Mouse (Mus musculus) embryo, embryonic 11.5 days (tissue): ENCODE data around the gene C9orf72.
"Not testable (repeated sequence)": the region's sequence is repeated elsewhere in the genome, so short reads cannot be mapped to it uniquely, and the experiment has no call there.

Source experiments
- DNase-seq: peaks from one replicate; pipeline ENCODE4 v3.0.0-alpha.2; 2012; ENCODE audit warnings: low read depth, low spot score

The C9orf72 gene

GRCm38 (mm10) chr4:35225734-35226495 lies at the start of gene C9orf72:
Gene C9orf72, minus strand, starts transcription at chr4:35226175.
- DNase-seq = peak; percentile 89

- no peak for DNase-seq
These were observed 33.0 kb upstream of the C9orf72 start for GRCm38 (mm10) chr4:35259006-35259405.

- DNase-seq = no peak
These were observed 18.0 kb upstream of the C9orf72 start for GRCm38 (mm10) chr4:35244023-35244422.

- no peak for DNase-seq
These were observed 15.8 kb upstream of the C9orf72 start for GRCm38 (mm10) chr4:35241735-35242134.

- DNase-seq = no peak
These were observed 12.7 kb upstream of the C9orf72 start for GRCm38 (mm10) chr4:35238696-35239095.

GRCm38 (mm10) chr4:35238240-35238639 lies 12.3 kb upstream of the C9orf72 start:
- not testable (repeated sequence) for DNase-seq

GRCm38 (mm10) chr4:35236313-35236712 lies 10.3 kb upstream of the C9orf72 start:
- no peak for DNase-seq

- no peak for DNase-seq
These were observed 2.3 kb upstream of the C9orf72 start for GRCm38 (mm10) chr4:35228260-35228659.

- DNase-seq = peak; percentile 0
These were observed 569 bp upstream of the C9orf72 start for GRCm38 (mm10) chr4:35226496-35226992.

GRCm38 (mm10) chr4:35225141-35225733 lies 738 bp downstream of the C9orf72 start:
- peak; percentile 16 for DNase-seq

- no peak for DNase-seq
These were observed 1.9 kb downstream of the C9orf72 start for GRCm38 (mm10) chr4:35224101-35224500.

- no peak for DNase-seq
These were observed 2.5 kb downstream of the C9orf72 start for GRCm38 (mm10) chr4:35223376-35223988.

GRCm38 (mm10) chr4:35221903-35222302 lies 4.1 kb downstream of the C9orf72 start:
- no peak for DNase-seq

GRCm38 (mm10) chr4:35221131-35221530 lies 4.8 kb downstream of the C9orf72 start:
- DNase-seq = no peak

- DNase-seq = no peak
These were observed 5.8 kb downstream of the C9orf72 start for GRCm38 (mm10) chr4:35220108-35220731.

GRCm38 (mm10) chr4:35204659-35205058 lies 21.3 kb downstream of the C9orf72 start:
- no peak for DNase-seq

GRCm38 (mm10) chr4:35203724-35204123 lies 22.3 kb downstream of the C9orf72 start:
- DNase-seq = no peak

GRCm38 (mm10) chr4:35201700-35202099 lies 24.3 kb downstream of the C9orf72 start:
- no peak for DNase-seq

- peak; percentile 7 for DNase-seq
These were observed 33.2 kb downstream of the C9orf72 start for GRCm38 (mm10) chr4:35192725-35193124.

- DNase-seq = no peak
These were observed 36.2 kb downstream of the C9orf72 start for GRCm38 (mm10) chr4:35189794-35190193.

GRCm38 (mm10) chr4:35187617-35188326 lies 38.2 kb downstream of the C9orf72 start:
- no peak for DNase-seq
